Mouse (Mus musculus): ENCODE results near the gene Reg1. TPM values are rescaled to one million over a fixed set of nuclear protein-coding genes. Genes with fewer than 3 reads are reported as not detected.

Gene Reg1
- polyA plus RNA-seq (2012; rRNA removed), result not detected in 2 replicates

DNA sequence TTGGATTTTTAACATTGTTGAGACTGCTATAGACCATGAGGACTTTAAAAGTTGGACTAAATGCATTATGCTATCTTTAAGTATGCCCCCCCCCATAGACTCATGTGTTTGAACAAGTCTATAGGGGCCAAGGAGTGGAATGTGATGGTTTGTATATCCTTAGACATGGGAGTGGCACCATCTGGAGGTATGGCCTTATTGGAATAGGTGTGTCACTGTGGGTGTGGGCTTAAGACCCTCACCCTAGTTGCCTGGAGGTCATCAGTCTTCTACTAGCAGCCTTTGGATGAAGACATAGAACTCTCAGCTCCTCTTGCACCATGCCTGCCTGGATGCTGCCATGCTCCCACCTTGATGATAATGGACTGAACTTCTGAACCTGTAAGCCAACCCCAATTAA lies at the start of gene Reg1:
TSS of gene Reg1 (plus strand) at position 301 of the 400 bp plus-strand sequence.

DNA sequence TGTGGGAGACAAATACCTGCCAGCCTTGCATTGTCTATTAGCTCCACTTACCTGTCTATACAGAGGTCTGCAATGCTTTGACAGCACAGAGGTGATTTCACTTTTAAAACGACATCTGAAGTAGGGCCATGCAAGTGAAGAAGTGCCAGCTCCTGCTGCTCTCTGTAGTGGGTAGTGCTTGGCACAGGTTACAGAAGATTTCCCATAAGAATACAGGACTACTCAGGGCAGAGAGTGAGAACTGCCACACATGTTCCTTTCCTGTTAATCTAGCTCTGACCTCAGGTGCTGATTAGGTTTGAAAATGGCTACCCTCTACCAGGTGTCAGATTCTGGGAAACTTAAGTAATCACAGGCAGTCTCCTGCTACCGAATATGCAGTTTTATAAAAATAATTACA lies 43.7 kb upstream of the Reg1 start, which contains the start of gene Reg3d:
TSS of gene Reg3d (minus strand) at position 101 of the 400 bp plus-strand sequence.

DNA sequence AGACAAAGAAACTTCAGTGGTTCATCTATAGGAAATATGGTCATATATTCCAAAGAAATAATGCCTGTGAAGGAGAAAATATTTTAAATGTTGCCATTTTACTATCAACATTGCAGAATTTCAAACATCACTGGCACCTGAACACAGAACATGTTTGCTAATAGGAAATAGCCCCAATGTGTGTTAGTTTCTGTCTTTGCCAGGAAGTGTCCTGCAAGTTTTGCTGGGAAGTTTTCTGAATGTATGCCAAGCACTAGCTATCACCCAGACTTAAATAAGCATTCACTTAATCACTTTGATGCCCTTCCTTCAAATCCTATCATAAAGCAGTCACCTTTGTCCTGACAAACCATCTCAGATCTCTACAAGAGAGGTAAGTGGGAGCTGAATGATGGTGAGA lies 42.1 kb upstream of the Reg1 start, which contains the start of gene Reg3a:
TSS of gene Reg3a (plus strand) at position 301 of the 400 bp plus-strand sequence.

DNA sequence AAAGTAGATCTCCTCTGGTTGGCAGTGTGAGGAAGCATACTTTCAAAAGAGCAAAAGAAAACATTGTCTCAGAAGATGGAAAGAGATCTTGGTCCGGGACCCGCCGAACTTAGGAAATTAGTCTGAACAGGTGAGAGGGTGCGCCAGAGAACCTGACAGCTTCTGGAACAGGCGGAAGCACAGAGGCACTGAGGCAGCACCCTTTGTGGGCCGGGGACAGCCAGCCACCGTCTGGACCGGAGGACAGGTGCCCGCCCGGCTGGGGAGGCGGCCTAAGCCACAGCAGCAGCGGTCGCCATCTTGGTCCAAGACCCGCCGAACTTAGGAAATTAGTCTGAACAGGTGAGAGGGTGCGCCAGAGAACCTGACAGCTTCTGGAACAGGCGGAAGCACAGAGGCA lies 27.2 kb upstream of the Reg1 start, which contains the start of gene Reg2:
TSS of gene Reg2 (plus strand) at position 301 of the 400 bp plus-strand sequence.

DNA sequence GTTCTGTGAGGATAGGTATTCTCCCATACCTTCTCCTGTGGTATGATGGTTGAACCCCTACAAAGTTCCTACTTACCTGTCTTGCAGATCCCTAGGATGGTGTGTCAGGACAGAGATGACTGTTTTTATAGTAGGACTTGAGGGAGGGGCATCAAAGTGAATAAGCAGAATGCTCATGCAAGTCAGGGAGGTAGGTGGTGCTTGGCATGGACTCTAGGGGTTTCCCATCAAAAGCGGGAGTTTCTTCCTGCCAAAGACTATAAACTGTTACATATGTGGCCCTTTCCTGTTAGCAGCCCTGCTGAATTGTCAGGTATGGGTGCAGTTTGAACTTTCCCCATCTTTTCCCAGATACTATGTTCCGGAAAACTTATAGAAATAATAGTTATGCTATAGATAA lies 46.3 kb downstream of the Reg1 start, which contains the start of gene Reg3g:
TSS of gene Reg3g (minus strand) at position 101 of the 400 bp plus-strand sequence.

Other genes with a start within 250 kb of the Reg1 start
- 0.39 and 3.3 TPM in 2 replicates for gene Reg3b, start 52.1 kb upstream of the Reg1 start, polyA plus RNA-seq (2012; rRNA removed)
- not detected in 2 replicates for gene Reg3d, start 43.8 kb upstream of the Reg1 start, polyA plus RNA-seq (2012; rRNA removed)
- not detected in 2 replicates for gene Reg3a, start 42.0 kb upstream of the Reg1 start, polyA plus RNA-seq (2012; rRNA removed)
- gene Reg2, start 27.1 kb upstream of the Reg1 start, polyA plus RNA-seq (2012; rRNA removed), result not detected in 2 replicates
- gene Reg3g, start 46.2 kb downstream of the Reg1 start, polyA plus RNA-seq (2012; rRNA removed), result 0.26 TPM in 1 of 2 replicates, not detected in the other